Mouse (Mus musculus) G1E (cell line): ENCODE results near the gene Col4a2. TPM values are rescaled to one million over a fixed set of nuclear protein-coding genes. Genes with fewer than 3 reads are reported as not detected.
A peak's percentile ranks its signal among the peaks of the same experiment; 100 is the strongest.

Source experiments
- ATAC-seq: 2 replicates; pipeline ENCODE4 v1.8.0; 2016; ENCODE audit warnings: mild to moderate bottlenecking; ENCODE audit not compliant: insufficient number of reproducible peaks, poor library complexity, low FRiP score, severe bottlenecking; ENCODE audit errors: extremely low read depth
- DNase-seq: peaks from one replicate; pipeline ENCODE4 v3.0.0; 2012; ENCODE audit warnings: low spot score
- H3K27me3 ChIP-seq: 2 replicates; pipeline ENCODE4 v1.6.1; 2012; ENCODE audit warnings: mild to moderate bottlenecking, low read length, inconsistent platforms; ENCODE audit not compliant: insufficient read depth
- H3K36me3 ChIP-seq: replicated peaks from 2 replicates; pipeline ENCODE3; 2012; ENCODE audit warnings: mild to moderate bottlenecking, inconsistent platforms
- H3K4me1 ChIP-seq: 2 replicates; pipeline ENCODE4 v1.6.1; 2012; ENCODE audit warnings: low read depth, low read length, inconsistent platforms, mixed read lengths; ENCODE audit not compliant: insufficient read depth
- H3K4me3 ChIP-seq: 2 replicates; pipeline ENCODE4 v1.5.1; 2012; ENCODE audit warnings: low read depth, mild to moderate bottlenecking, inconsistent platforms, low read length, moderate library complexity, mixed read lengths
- H3K9me3 ChIP-seq: replicated peaks from 2 replicates; pipeline ENCODE4 v1.6.1; 2012; ENCODE audit warnings: inconsistent platforms
- CTCF ChIP-seq: IDR thresholded peaks from 2 replicates; pipeline ENCODE4 v1.5.1; 2012; ENCODE audit warnings: low read depth, low read length, inconsistent platforms, mixed read lengths
- GATA1 ChIP-seq: IDR thresholded peaks from 2 replicates; pipeline ENCODE4 v1.6.1; 2012; ENCODE audit warnings: borderline replicate concordance, low read length, inconsistent platforms, mixed read lengths
- GATA2 ChIP-seq: IDR thresholded peaks from 2 replicates; pipeline ENCODE4 v1.6.1; 2012; ENCODE audit warnings: low read depth, low read length, inconsistent platforms, borderline replicate concordance
- POLR2AphosphoS5 ChIP-seq: IDR thresholded peaks from 2 replicates; pipeline ENCODE4 v1.6.1; 2012; ENCODE audit warnings: low read depth, low read length, inconsistent platforms; ENCODE audit not compliant: insufficient replicate concordance
- TAL1 ChIP-seq: conservative IDR thresholded peaks from 2 replicates; pipeline ENCODE4 v1.6.1; 2012; ENCODE audit warnings: low read depth, low read length, inconsistent platforms, mixed read lengths
- polyA plus RNA-seq: library from polyadenylated mRNA; stranded (reverse); fragments of >175 nt; gene quantifications from 2 replicates; pipeline ENCODE4 v1.2.3, GENCODE M21; 2012
- total RNA-seq, 2 experiments: library from RNA; stranded (forward) in 1 of 2; stranded (reverse) in 1 of 2; fragments of 200-1000 nt in 1 of 2; fragments of >200 nt in 1 of 2; fragmentation: Nextera tagmentation in 1 of 2; gene quantifications; 2 replicates each; pipeline ENCODE4 v1.2.3; 2014 to 2017

Col4a2 gene
- total and polyA plus RNA-seq, 3 experiments: 0.05 TPM; not detected in 2

- TF ChIP-seq GATA2 (no peak), CTCF (no peak)
- Histone ChIP-seq H3K4me1 (no peaks in the 10 kb centered on the region), H3K36me3 (no peaks in the 10 kb centered on the region), H3K9me3 (no peaks in the 10 kb centered on the region), H3K27me3 (peaks cover 22% of the 10 kb centered on the region), H3K4me3 (no peak overlapping the region)
- ATAC-seq: no peak
- DNase-seq: no peak
These were observed 72.2 kb downstream of the Col4a2 start for GRCm38 (mm10) chr8:11384841-11385240.

- ATAC-seq: no peak
- H3K4me3 ChIP-seq: no peak overlapping the region
- DNase-seq: no peak
- no peaks in the 10 kb centered on the region for H3K36me3 ChIP-seq
- peaks cover 23% of the 10 kb centered on the region for H3K27me3 ChIP-seq
- no peaks in the 10 kb centered on the region for H3K9me3 ChIP-seq
- no peak for TF ChIP-seq POLR2AphosphoS5
- TF ChIP-seq CTCF: no peak
- TF ChIP-seq TAL1: no peak
- no peak for TF ChIP-seq GATA2
- TF ChIP-seq GATA1: no peak
- H3K4me1 ChIP-seq: no peaks in the 10 kb centered on the region
These were observed 72.8 kb downstream of the Col4a2 start for GRCm38 (mm10) chr8:11385272-11385905.

- no peak overlapping the region for H3K4me3 ChIP-seq
- no peaks in the 10 kb centered on the region for H3K4me1 ChIP-seq
- peaks cover 4% of the 10 kb centered on the region; the same call in 1 of the 2 replicates for H3K9me3 ChIP-seq
- ATAC-seq: no peak
- DNase-seq: no peak
- H3K36me3 ChIP-seq: no peaks in the 10 kb centered on the region
- peaks cover 20% of the 10 kb centered on the region for H3K27me3 ChIP-seq
- TF ChIP-seq CTCF: no peak
- no peak for TF ChIP-seq GATA2
These were observed 74.7 kb downstream of the Col4a2 start for GRCm38 (mm10) chr8:11387282-11387681.

GRCm38 (mm10) chr8:11389275-11390050 lies 76.9 kb downstream of the Col4a2 start:
- ATAC-seq: no peak
- Histone ChIP-seq H3K4me1 (no peaks in the 10 kb centered on the region), H3K36me3 (no peaks in the 10 kb centered on the region), H3K9me3 (peaks cover 4% of the 10 kb centered on the region; the same call in 1 of the 2 replicates), H3K27me3 (peaks cover 17% of the 10 kb centered on the region), H3K4me3 (no peak overlapping the region)
- DNase-seq: no peak
- no peak for TF ChIP-seq GATA2
- TF ChIP-seq GATA1: no peak
- no peak for TF ChIP-seq TAL1
- no peak for TF ChIP-seq CTCF
- no peak for TF ChIP-seq POLR2AphosphoS5

- DNase-seq (peak; percentile 40), ATAC-seq (no peak)
- H3K9me3 ChIP-seq: peaks cover 4% of the 10 kb centered on the region; the same call in 1 of the 2 replicates
- H3K4me3 ChIP-seq: no peak overlapping the region
- no peaks in the 10 kb centered on the region for H3K4me1 ChIP-seq
- peaks cover 24% of the 10 kb centered on the region for H3K27me3 ChIP-seq
- H3K36me3 ChIP-seq: no peaks in the 10 kb centered on the region
- TF ChIP-seq CTCF: peak; percentile 84
- no peak for TF ChIP-seq GATA1
These were observed 80.1 kb downstream of the Col4a2 start for GRCm38 (mm10) chr8:11392739-11393138.

GRCm38 (mm10) chr8:11393161-11393560 lies 80.6 kb downstream of the Col4a2 start:
- Histone ChIP-seq H3K36me3 (no peaks in the 10 kb centered on the region), H3K4me3 (no peak overlapping the region), H3K9me3 (peaks cover 4% of the 10 kb centered on the region; the same call in 1 of the 2 replicates), H3K27me3 (peaks cover 24% of the 10 kb centered on the region), H3K4me1 (no peaks in the 10 kb centered on the region)
- no peak for TF ChIP-seq CTCF
- no peak for TF ChIP-seq GATA2
- TF ChIP-seq GATA1: no peak
- TF ChIP-seq TAL1: no peak
- TF ChIP-seq POLR2AphosphoS5: no peak
- ATAC-seq: no peak
- DNase-seq: no peak
